Mouse (Mus musculus): ENCODE measurements at regions not wholly inside any gene's neighbourhood (a gene's known extent, or its start where the extent isn't known, plus 50 kb on each side); places are given as distances from the start of the nearest gene placed in this dataset.
"Not testable (repeated sequence)": the region's sequence is repeated elsewhere in the genome, so short reads cannot be mapped to it uniquely, and the experiment has no call there.

- no peak for DNase-seq
- intact Hi-C loops (cut with DNase I), result loop anchor here (2.0 kb wide), 1 partner anchor 99 kb away; no protein-coding TSS in a partner anchor
Observed at GRCm38 (mm10) chr16:19203681-19204080, 110.2 kb downstream of the Olfr164 start.

GRCm38 (mm10) chr16:19200977-19201376 is 112.9 kb downstream of the Olfr164 start:
- intact Hi-C loops (cut with DNase I), result no loop called here
- DNase-seq, result no peak

- no peak for DNase-seq
- intact Hi-C loops (cut with DNase I), result no loop called here
Observed at GRCm38 (mm10) chr16:19199724-19200544, 113.9 kb downstream of the Olfr164 start.

GRCm38 (mm10) chr16:19198539-19199385 is 115.1 kb downstream of the Olfr164 start:
- DNase-seq, result no peak
- intact Hi-C loops (cut with DNase I), result no loop called here

GRCm38 (mm10) chr16:19197638-19198440 is 116.0 kb downstream of the Olfr164 start:
- intact Hi-C loops (cut with DNase I), result no loop called here

GRCm38 (mm10) chr16:19185434-19186256 is 128.2 kb downstream of the Olfr164 start:
- intact Hi-C loops (cut with DNase I), result no loop called here
- DNase-seq, result no peak

More at GRCm38 (mm10) chr16:19197638-19198440, 116.0 kb downstream of the Olfr164 start:
- DNase-seq, result no peak

GRCm38 (mm10) chr16:19179214-19180010 is 134.5 kb downstream of the Olfr164 start:
- no peak for DNase-seq
- intact Hi-C loops (cut with DNase I), result no loop called here

- intact Hi-C loops (cut with DNase I), result no loop called here
- DNase-seq, result no peak
Observed at GRCm38 (mm10) chr16:19153046-19153445, 160.8 kb downstream of the Olfr164 start.

- DNase-seq; intact Hi-C loops (cut with DNase I): not testable (repeated sequence)
Observed at GRCm38 (mm10) chr16:19152465-19152864, 161.4 kb downstream of the Olfr164 start.

GRCm38 (mm10) chr16:19151110-19151509 is 162.8 kb downstream of the Olfr164 start:
- intact Hi-C loops (cut with DNase I), result no loop called here
- no peak for DNase-seq

- DNase-seq, result no peak
Observed at GRCm38 (mm10) chr16:19150582-19150981, 163.3 kb downstream of the Olfr164 start.

GRCm38 (mm10) chr16:19146290-19146983 is 167.4 kb downstream of the Olfr164 start:
- DNase-seq, result no peak
- intact Hi-C loops (cut with DNase I), result no loop called here

More at GRCm38 (mm10) chr16:19150582-19150981, 163.3 kb downstream of the Olfr164 start:
- intact Hi-C loops (cut with DNase I), result no loop called here

Measured in heart, postnatal 36 days (tissue).